Mouse (Mus musculus) heart, postnatal 36 days (tissue): Measurements from ENCODE around the gene Atrn. TPM values are rescaled to one million over a fixed set of nuclear protein-coding genes. Genes with fewer than 3 reads are reported as not detected.
A peak's percentile ranks its signal among the peaks of the same experiment; 100 is the strongest.

Source experiments
- DNase-seq, 2 experiments: peaks; one replicate each; pipeline ENCODE4 v3.0.0; 2021 to 2022
- intact Hi-C: fragments of 180-260 bp; cut with DNase I; formaldehyde crosslinking; loops from one replicate; pipeline ENCODE4 v1.15.1; 2025
- total RNA-seq, 2 experiments: library from RNA; stranded (reverse); gene quantifications; 2 replicates each; pipeline ENCODE4 v1.2.3; 2021

Atrn gene
- total RNA-seq, 2 experiments from 2014 or later: 23.9 to 27.0 TPM

GRCm38 (mm10) chr2:131037226-131037990 is 131.1 kb downstream of the Atrn start:
- intact Hi-C loops: no loop called here

DNA sequence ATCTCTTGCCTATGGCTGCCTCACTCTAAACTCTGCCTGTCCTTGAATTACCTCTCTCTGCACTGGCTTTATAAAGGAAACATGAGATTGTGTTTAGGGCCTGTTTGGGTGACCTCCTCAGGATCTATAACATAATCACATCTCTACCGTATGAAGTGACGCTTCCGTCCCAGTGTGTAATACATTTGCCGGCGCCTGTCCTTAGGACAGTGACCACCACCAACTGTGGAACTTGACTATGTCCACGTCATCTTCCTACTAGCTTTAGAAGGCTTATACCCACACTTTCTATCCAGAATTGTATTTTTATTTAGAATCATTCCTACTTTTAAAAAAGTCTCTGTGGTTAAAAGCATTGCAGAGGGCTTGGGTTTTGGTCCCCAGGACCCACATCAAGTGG is 131.9 kb downstream of the Atrn start:
- DNase-seq: no peak
- intact Hi-C loops: no loop called here

More at GRCm38 (mm10) chr2:131037226-131037990, 131.1 kb downstream of the Atrn start:
- peak; percentile 60 to 63 for DNase-seq

- intact Hi-C loops: no loop called here
- DNase-seq: no peak
Observed at GRCm38 (mm10) chr2:131038675-131039074, 132.4 kb downstream of the Atrn start.

- DNase-seq: peak in 1 of 2 experiments; percentile 52
- intact Hi-C loops: no loop called here
Observed at GRCm38 (mm10) chr2:131040854-131041825, 134.8 kb downstream of the Atrn start.

GRCm38 (mm10) chr2:131042988-131043387 is 136.7 kb downstream of the Atrn start, which contains the start of gene Gfra4:
TSS of gene Gfra4 (minus strand) at chr2:131043088.
- no peak for DNase-seq
- intact Hi-C loops: no loop called here

DNA sequence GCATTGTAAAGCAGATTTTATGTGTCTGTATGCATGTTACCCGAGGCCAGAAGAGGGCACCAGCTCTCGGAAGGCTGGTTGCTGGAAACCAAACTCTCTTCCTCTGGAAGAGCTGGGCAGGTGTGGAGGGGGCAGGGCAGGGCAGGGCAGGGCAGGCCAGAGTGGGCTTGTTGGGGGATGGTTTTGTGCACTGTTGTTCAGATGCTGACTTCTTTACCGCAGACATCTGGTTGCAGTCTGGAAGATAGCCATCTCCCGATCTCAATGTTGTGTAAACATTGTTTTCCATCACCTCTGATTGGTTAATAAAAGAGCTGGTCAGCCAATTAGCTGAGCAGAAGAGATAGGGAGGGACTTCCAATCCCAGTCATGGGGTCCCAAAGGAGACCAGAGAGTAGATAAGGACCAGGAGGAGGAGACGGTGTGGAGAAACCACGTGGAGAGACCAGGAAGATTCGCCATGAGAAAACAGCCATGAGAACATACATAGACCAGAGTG is 138.1 kb downstream of the Atrn start:
- intact Hi-C loops: no loop called here
- no peak for DNase-seq

DNA sequence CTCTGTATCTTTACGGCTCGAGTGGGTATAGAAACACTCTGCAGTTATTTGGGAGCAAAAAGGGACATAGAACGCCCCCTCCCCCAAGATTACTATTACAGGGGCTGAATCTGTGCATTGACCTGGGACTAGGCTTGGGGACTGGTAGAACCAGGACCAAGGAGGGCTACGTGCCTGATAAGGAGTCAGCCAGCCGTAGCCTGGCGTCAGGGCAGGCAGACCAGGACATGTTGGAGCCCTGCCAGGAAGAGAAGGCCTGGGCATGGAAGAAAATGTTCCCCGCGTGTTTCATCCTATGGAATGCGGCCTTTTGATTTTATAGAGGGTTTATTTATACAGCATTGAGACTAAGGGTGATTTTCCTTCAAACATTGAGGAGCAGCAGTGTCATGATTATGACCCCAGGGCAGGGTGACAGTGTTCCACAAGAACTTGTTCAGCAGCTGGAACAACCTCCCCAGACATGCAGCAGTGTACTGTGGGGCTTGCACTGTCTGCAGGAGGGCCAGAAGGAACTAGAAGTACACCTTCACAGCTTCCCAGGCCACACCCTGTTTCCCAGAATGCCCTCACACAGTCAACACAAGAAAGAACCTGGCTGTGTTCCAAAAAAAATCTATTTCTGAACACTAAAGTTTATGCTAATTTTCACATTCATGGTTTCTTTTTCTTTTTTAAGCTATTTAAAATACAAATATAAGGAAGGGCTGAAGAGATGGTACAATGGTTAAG is 138.9 kb downstream of the Atrn start:
- DNase-seq: no peak
- intact Hi-C loops: no loop called here

DNA sequence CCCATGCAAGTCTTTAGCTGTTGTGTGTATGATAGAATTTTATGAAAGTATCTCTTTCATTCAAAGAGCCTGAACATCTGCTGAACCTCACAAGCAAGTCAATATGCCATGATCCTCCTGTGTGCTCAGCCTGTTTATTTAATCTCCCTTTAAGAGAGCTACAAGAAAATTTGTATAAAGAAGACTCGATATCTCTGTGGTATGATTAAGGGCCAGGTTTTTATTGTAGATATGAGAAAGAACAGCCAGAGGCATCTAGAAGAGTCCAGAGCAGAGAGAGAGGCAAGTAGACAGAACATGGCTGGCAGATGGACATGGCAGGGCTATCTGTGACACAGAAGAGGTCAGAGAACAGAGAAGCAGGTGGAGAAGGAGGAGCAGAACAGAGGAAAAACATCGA is 139.7 kb downstream of the Atrn start:
- intact Hi-C loops: no loop called here
- DNase-seq: no peak

DNA sequence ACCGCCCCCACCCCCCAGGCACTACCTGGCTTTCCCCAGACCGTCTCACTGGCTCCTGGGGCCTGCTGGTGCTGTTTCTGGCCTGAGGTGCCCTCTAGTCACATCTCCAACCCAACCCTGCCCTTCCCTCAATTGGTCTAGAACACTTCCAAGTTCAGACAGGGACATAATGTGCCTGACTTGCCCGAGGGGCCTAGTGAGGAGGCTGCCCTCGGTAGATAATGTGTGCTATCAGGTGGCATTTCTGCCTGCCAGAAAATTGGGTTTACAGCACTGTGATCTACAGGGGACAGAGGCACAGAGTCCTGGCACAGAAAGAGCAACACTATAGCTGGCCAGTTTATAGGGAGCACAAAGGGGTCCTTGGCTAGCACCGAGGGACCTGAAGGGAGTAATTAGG is 145.7 kb downstream of the Atrn start:
- no peak for DNase-seq
- intact Hi-C loops: no loop called here

- DNase-seq: no peak
- intact Hi-C loops: no loop called here
Observed at GRCm38 (mm10) chr2:131052862-131053418, 146.6 kb downstream of the Atrn start.

DNA sequence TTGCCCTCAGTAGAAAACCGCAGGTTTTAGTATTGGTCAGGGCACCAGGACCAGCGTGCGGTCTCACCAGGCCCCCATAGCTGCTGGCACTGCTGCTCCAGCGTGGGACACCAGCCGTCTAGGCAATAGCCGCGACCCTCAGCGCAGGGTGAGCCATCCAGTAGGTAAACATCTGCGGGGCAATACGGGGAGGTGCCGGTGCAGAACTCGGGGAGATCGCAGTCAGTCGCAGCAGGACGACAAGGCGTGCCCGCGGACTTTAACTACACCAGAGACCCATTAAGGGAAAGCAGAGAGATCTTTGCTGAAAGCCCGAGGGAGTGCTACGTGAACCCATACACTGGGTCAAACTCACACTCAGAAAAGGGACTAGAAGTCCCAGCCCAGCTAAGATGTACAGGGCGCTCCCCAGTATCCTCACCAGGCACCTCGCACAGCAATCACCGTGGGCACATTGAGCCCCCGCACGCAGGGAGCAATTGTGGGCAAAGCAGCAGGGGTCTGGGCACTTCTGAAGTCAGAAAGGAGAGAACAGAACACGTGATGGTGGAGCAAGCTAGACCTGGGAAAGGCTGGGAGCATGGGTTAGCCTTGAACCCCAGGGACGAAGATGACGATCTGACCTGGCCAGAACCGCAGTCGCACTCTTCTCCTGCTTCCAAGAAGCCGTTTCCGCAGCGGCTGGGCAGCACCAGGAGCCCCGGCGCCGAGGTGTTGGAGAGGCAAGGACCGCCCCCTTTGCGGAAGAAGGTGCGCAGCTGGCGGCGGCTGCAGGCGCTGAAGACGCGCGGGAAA is 147.8 kb downstream of the Atrn start:
- DNase-seq: no peak
- intact Hi-C loops: no loop called here

DNA sequence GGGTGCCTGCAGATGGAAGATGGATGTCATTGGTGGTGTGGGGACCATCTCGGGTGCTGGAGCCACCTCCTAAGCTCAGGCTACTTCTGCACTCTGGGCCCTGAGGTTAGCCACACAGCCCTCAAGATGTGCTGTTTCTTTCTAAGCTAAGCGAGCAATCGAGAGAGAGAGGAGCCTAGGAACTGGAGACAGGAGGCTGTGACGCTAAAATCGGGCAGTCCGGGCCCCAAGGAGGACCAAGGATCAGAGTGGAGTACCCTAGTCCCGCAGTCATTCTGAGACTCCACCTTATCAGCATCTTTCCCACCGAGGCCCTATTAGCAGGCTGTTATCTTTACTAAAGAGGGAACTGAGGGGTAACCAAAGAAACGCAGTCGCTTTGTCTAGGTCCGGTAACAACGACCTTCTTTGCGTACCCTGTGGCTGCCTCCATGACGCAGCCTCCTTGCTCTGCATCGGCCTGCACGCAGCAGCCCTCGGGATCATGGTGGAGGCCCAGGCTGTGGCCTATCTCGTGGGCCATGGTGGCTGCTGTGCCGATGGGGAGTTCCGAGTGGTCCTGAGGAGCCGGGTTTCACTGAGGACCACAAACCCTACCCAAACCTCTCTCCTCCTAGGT is 148.5 kb downstream of the Atrn start:
- no peak for DNase-seq
- intact Hi-C loops: no loop called here

- intact Hi-C loops: loop anchor here (2.0 kb wide), 1 partner anchor 39 kb away; no protein-coding TSS in a partner anchor
- peak; percentile 56 to 72 for DNase-seq
Observed at GRCm38 (mm10) chr2:131055631-131056030, 149.3 kb downstream of the Atrn start.

DNA sequence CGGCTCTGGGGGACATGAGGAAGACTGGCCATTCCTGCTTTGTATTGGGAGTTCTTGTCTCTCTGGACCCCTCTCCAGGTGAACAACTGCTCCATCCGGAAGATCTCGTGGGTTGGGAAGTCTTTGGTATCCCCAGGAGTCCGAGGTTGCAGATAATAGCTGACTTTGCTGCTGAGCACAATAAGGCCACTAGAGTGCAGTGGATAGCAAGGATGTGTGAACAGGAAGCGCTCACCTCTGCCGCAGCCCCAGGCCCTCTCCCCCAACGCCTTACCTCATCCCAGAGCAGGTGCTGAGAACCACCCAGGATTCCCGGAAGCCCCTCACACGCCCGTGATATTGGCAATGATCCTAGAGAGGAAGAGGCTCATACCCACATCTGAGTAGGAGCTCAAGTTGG is 149.9 kb downstream of the Atrn start:
- intact Hi-C loops: loop anchor here (2.0 kb wide), 1 partner anchor 39 kb away; no protein-coding TSS in a partner anchor
- DNase-seq: no peak

DNA sequence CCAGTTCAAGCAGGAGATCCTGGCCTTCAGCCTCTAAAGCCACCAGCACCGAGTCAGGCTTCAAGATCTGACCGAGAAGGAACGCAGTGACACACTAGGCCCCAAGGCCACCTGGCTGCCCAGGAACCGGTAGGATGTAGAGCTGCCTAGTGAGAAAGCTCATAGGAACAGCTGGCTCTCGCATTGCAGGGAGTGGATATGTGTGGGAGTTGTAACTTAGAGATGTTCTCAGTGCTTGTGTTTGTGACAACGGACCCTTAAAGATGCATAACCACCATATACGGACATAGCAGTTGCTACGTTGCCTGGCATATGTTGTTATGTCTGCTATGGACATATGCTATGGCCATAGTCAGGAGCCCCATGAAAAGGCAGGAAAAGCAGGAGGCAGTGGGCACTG is 152.4 kb downstream of the Atrn start:
- intact Hi-C loops: loop anchor here (2.0 kb wide), 1 partner anchor 196 kb away; no protein-coding TSS in a partner anchor
- DNase-seq: no peak

GRCm38 (mm10) chr2:131059377-131059776 is 153.1 kb downstream of the Atrn start:
- intact Hi-C loops: loop anchor here (2.0 kb wide), 1 partner anchor 195 kb away; no protein-coding TSS in a partner anchor
- DNase-seq: peak; percentile 75

- intact Hi-C loops: loop anchor here (2.0 kb wide), 1 partner anchor 195 kb away; no protein-coding TSS in a partner anchor
Observed at GRCm38 (mm10) chr2:131059781-131060540, 153.7 kb downstream of the Atrn start.

GRCm38 (mm10) chr2:131060784-131061183 is 154.5 kb downstream of the Atrn start:
- intact Hi-C loops: no loop called here
- no peak for DNase-seq

More at GRCm38 (mm10) chr2:131059781-131060540, 153.7 kb downstream of the Atrn start:
- peak in 1 of 2 experiments; percentile 39 for DNase-seq
